Mouse (Mus musculus) MEL (cell line): ENCODE data around the gene Myo1h. TPM values are rescaled to one million over a fixed set of nuclear protein-coding genes. Genes with fewer than 3 reads are reported as not detected.

Experiments used
- DNase-seq: peaks from one replicate; pipeline ENCODE4 v3.0.0; 2011; ENCODE audit warnings: low read depth, low spot score
- H3K27ac ChIP-seq: 2 replicates; pipeline ENCODE4 v1.5.1; 2012; ENCODE audit warnings: low read depth, mild to moderate bottlenecking, control low read depth, low read length, moderate library complexity; ENCODE audit not compliant: control insufficient read depth
- H3K27me3 ChIP-seq, 2 experiments: fragments of 150-350 bp in 1 of 2; sonication (generic) in 1 of 2; 2 replicates each; pipeline ENCODE4 v1.6.1; 2012; ENCODE audit warnings: low read length in 2 of 2, mild to moderate bottlenecking in 2 of 2, improper control_type of control experiment in 1 of 2, moderate library complexity in 1 of 2; ENCODE audit not compliant: insufficient read depth in 2 of 2, control insufficient read depth in 1 of 2
- H3K36me3 ChIP-seq, 2 experiments: 2 replicates each; pipeline ENCODE4 v1.6.1; 2012 to 2014; ENCODE audit warnings: low read length in 2 of 2, improper control_type of control experiment in 1 of 2, inconsistent platforms in 1 of 2, mild to moderate bottlenecking in 1 of 2; ENCODE audit not compliant: insufficient read depth in 2 of 2, control insufficient read depth in 1 of 2
- H3K4me1 ChIP-seq, 2 experiments: fragments of 150-350 bp in 1 of 2; sonication (generic) in 1 of 2; 2 replicates each; pipeline ENCODE4 v1.6.1; 2012; ENCODE audit warnings: low read length in 2 of 2, improper control_type of control experiment in 1 of 2, mild to moderate bottlenecking in 1 of 2; ENCODE audit not compliant: insufficient read depth in 2 of 2, control insufficient read depth in 1 of 2
- H3K4me3 ChIP-seq, 2 experiments: fragments of 150-350 bp in 1 of 2; sonication (generic) in 1 of 2; 2 replicates each; pipeline ENCODE4 v1.5.1; 2012; ENCODE audit warnings: low read depth in 2 of 2, low read length in 2 of 2, mild to moderate bottlenecking in 2 of 2, moderate library complexity in 2 of 2, control low read depth in 1 of 2, improper control_type of control experiment in 1 of 2; ENCODE audit not compliant: control insufficient read depth in 1 of 2, insufficient read depth in 1 of 2
- H3K79me2 ChIP-seq: 2 replicates; pipeline ENCODE4 v1.6.1; 2012; ENCODE audit warnings: mild to moderate bottlenecking, low read length, moderate library complexity; ENCODE audit not compliant: control insufficient read depth, poor library complexity, insufficient read depth
- H3K9ac ChIP-seq: 2 replicates; pipeline ENCODE4 v1.6.1; 2012; ENCODE audit warnings: low read depth, mild to moderate bottlenecking, control low read depth, low read length, moderate library complexity; ENCODE audit not compliant: control insufficient read depth, poor library complexity, severe bottlenecking
- H3K9me3 ChIP-seq: fragments of 150-350 bp; sonication (generic); replicated peaks from 2 replicates; pipeline ENCODE4 v1.6.1; 2012; ENCODE audit warnings: mild to moderate bottlenecking, low read length, improper control_type of control experiment, moderate library complexity; ENCODE audit not compliant: insufficient read depth
- BHLHE40 ChIP-seq: IDR thresholded peaks from 2 replicates; pipeline ENCODE4 v1.6.1; 2012; ENCODE audit warnings: low read depth, mild to moderate bottlenecking, inconsistent platforms, low read length, improper control_type of control experiment, borderline replicate concordance
- CHD1 ChIP-seq: IDR thresholded peaks from 2 replicates; pipeline ENCODE4 v1.6.1; 2012; ENCODE audit warnings: low read depth, mild to moderate bottlenecking, inconsistent platforms, low read length, improper control_type of control experiment
- CTCF ChIP-seq, 3 experiments: IDR thresholded peaks in 2 of 3; conservative IDR thresholded peaks in 1 of 3; 2 replicates each; pipeline ENCODE4 v1.5.1; 2011 to 2012; ENCODE audit warnings: low read length in 3 of 3, low read depth in 2 of 3, mild to moderate bottlenecking in 2 of 3, improper control_type of control experiment in 1 of 3, inconsistent platforms in 1 of 3, mixed read lengths in 1 of 3, moderate library complexity in 1 of 3; ENCODE audit not compliant: control insufficient read depth in 1 of 3, insufficient read depth in 1 of 3, poor library complexity in 1 of 3, severe bottlenecking in 1 of 3
- E2F4 ChIP-seq: IDR thresholded peaks from 2 replicates; pipeline ENCODE4 v1.6.1; 2011; ENCODE audit warnings: low read depth, low read length, improper control_type of control experiment, borderline replicate concordance
- ELF1 ChIP-seq: IDR thresholded peaks from 2 replicates; pipeline ENCODE4 v1.6.1; 2014; ENCODE audit warnings: low read depth, mild to moderate bottlenecking, inconsistent platforms, low read length, improper control_type of control experiment, moderate library complexity
- EP300 ChIP-seq, 2 experiments: IDR thresholded peaks; 2 replicates each; pipeline ENCODE4 v1.6.1; 2011; ENCODE audit warnings: improper control_type of control experiment in 2 of 2, low read length in 2 of 2, low read depth in 1 of 2, mild to moderate bottlenecking in 1 of 2
- ETS1 ChIP-seq: IDR thresholded peaks from 2 replicates; pipeline ENCODE4 v1.6.1; 2012; ENCODE audit warnings: low read depth, mild to moderate bottlenecking, inconsistent platforms, low read length, improper control_type of control experiment, moderate library complexity
- GABPA ChIP-seq: IDR thresholded peaks from 2 replicates; pipeline ENCODE4 v1.6.1; 2012; ENCODE audit warnings: low read depth, mild to moderate bottlenecking, inconsistent platforms, low read length, improper control_type of control experiment, moderate library complexity
- GATA1 ChIP-seq: IDR thresholded peaks from 2 replicates; pipeline ENCODE4 v1.6.1; 2011; ENCODE audit warnings: low read depth, low read length, improper control_type of control experiment
- HCFC1 ChIP-seq: IDR thresholded peaks from 2 replicates; pipeline ENCODE4 v1.6.1; 2012; ENCODE audit warnings: low read depth, mild to moderate bottlenecking, inconsistent platforms, low read length, improper control_type of control experiment, moderate library complexity
- KAT2A ChIP-seq: conservative IDR thresholded peaks from 2 replicates; pipeline ENCODE4 v1.6.1; 2012; ENCODE audit warnings: low read depth, low read length, improper control_type of control experiment, inconsistent platforms
- MEF2A ChIP-seq: IDR thresholded peaks from 2 replicates; pipeline ENCODE4 v1.6.1; 2014; ENCODE audit warnings: low read depth, mild to moderate bottlenecking, inconsistent platforms, low read length, improper control_type of control experiment; ENCODE audit not compliant: poor library complexity, insufficient replicate concordance, severe bottlenecking; ENCODE audit errors: extremely low read depth
- MXI1 ChIP-seq: IDR thresholded peaks from 2 replicates; pipeline ENCODE4 v1.6.1; 2011; ENCODE audit warnings: mild to moderate bottlenecking, low read depth, low read length, improper control_type of control experiment
- MYC ChIP-seq: IDR thresholded peaks from 2 replicates; pipeline ENCODE4 v1.6.1; 2011; ENCODE audit warnings: low read depth, mild to moderate bottlenecking, low read length, improper control_type of control experiment, moderate library complexity
- NELFE ChIP-seq: IDR thresholded peaks from 2 replicates; pipeline ENCODE4 v1.6.1; 2011; ENCODE audit warnings: low read depth, low read length, improper control_type of control experiment
- POLR2AphosphoS2 ChIP-seq: IDR thresholded peaks from 2 replicates; pipeline ENCODE4 v1.6.1; 2011; ENCODE audit warnings: low read length, improper control_type of control experiment
- POLR2AphosphoS5 ChIP-seq: IDR thresholded peaks from 2 replicates; pipeline ENCODE4 v1.6.1; 2012; ENCODE audit warnings: low read depth, borderline replicate concordance, mild to moderate bottlenecking, inconsistent platforms, low read length, moderate library complexity, mixed read lengths
- RAD21 ChIP-seq: IDR thresholded peaks from 2 replicates; pipeline ENCODE4 v1.6.1; 2011; ENCODE audit warnings: mild to moderate bottlenecking, low read depth, low read length, improper control_type of control experiment
- RCOR1 ChIP-seq: IDR thresholded peaks from 2 replicates; pipeline ENCODE4 v1.6.1; 2012; ENCODE audit warnings: low read depth, mild to moderate bottlenecking, inconsistent platforms, low read length, improper control_type of control experiment
- TAL1 ChIP-seq: IDR thresholded peaks from 2 replicates; pipeline ENCODE4 v1.6.1; 2012; ENCODE audit warnings: mild to moderate bottlenecking, inconsistent platforms, low read length, moderate library complexity, mixed read lengths
- TBP ChIP-seq: IDR thresholded peaks from 2 replicates; pipeline ENCODE4 v1.8.0; 2011; ENCODE audit warnings: low read depth, low read length, improper control_type of control experiment
- TCF12 ChIP-seq: IDR thresholded peaks from 2 replicates; pipeline ENCODE4 v1.6.1; 2014; ENCODE audit warnings: low read depth, mild to moderate bottlenecking, inconsistent platforms, low read length, improper control_type of control experiment, moderate library complexity
- UBTF ChIP-seq: IDR thresholded peaks from 2 replicates; pipeline ENCODE4 v1.6.1; 2012; ENCODE audit warnings: low read depth, mild to moderate bottlenecking, inconsistent platforms, low read length, improper control_type of control experiment, moderate library complexity, borderline replicate concordance; ENCODE audit not compliant: insufficient read depth
- USF2 ChIP-seq, 2 experiments: IDR thresholded peaks; 2 replicates each; pipeline ENCODE4 v1.6.1; 2011 to 2012; ENCODE audit warnings: improper control_type of control experiment in 2 of 2, low read length in 2 of 2, borderline replicate concordance in 1 of 2, inconsistent platforms in 1 of 2, low read depth in 1 of 2, mild to moderate bottlenecking in 1 of 2; ENCODE audit not compliant: insufficient read depth in 1 of 2
- ZMIZ1 ChIP-seq: IDR thresholded peaks from 2 replicates; pipeline ENCODE4 v1.6.1; 2012; ENCODE audit warnings: low read depth, mild to moderate bottlenecking, inconsistent platforms, low read length, improper control_type of control experiment, moderate library complexity
- ZNF384 ChIP-seq: IDR thresholded peaks from 2 replicates; pipeline ENCODE4 v1.6.1; 2012; ENCODE audit warnings: low read depth, mild to moderate bottlenecking, inconsistent platforms, low read length, improper control_type of control experiment
- polyA plus RNA-seq, 2 experiments: library from polyadenylated mRNA; stranded (reverse) in 1 of 2; unstranded in 1 of 2; fragments of >175 nt in 1 of 2; fragments of >200 nt in 1 of 2; gene quantifications; 2 replicates each; pipeline versions ENCODE4 v1.2.1 to v1.2.4; 2012; ENCODE audit warnings: low replicate concordance in 2 of 2, low read depth in 1 of 2; ENCODE audit not compliant: insufficient read length in 2 of 2, insufficient read depth in 1 of 2, missing spikeins in 1 of 2
- total RNA-seq: library from RNA; depleted of rRNA; stranded (reverse); fragments of 300-350 nt; gene quantifications from 2 replicates; pipeline ENCODE4 v1.2.3, GENCODE M21; 2012

Myo1h gene
- total and polyA plus RNA-seq, 3 experiments, result 0.33 to 4.6 TPM; not detected in 1

GRCm38 (mm10) chr5:114279382-114280143 is 9.4 kb upstream of the Myo1h start:
- no peaks in the 10 kb centered on the region for H3K9me3 ChIP-seq
- no peak overlapping the region for H3K9ac ChIP-seq
- H3K36me3 ChIP-seq, result no peaks in the 10 kb centered on the region
- no peaks in the 10 kb centered on the region for H3K79me2 ChIP-seq
- no peak overlapping the region for H3K27ac ChIP-seq
- no peak overlapping the region for H3K4me3 ChIP-seq
- H3K27me3 ChIP-seq, result peaks cover 3 to 8% of the 10 kb centered on the region in 2 experiments; a peak in 3 of 4 replicates
- TF ChIP-seq ZNF384 (no peak), MXI1 (no peak), BHLHE40 (no peak), RCOR1 (no peak), TAL1 (no peak), NELFE (no peak), POLR2AphosphoS5 (no peak), TCF12 (no peak), MYC (no peak), GABPA (no peak), ZMIZ1 (no peak), CTCF (IDR thresholded peaks at IDR 0.05 in 2 of 3, conservative IDR thresholded peaks at IDR 0.05 in 1 of 3; ENCODE audit: control insufficient read depth in 1 of 3, insufficient read depth in 1 of 3, low read depth in 2 of 3, low read length in 3 of 3, poor library complexity in 1 of 3, severe bottlenecking in 1 of 3) (no peak), UBTF (no peak), USF2 (IDR thresholded peaks at IDR 0.05; ENCODE audit: borderline replicate concordance in 1 of 2, insufficient read depth in 1 of 2, low read depth in 1 of 2, low read length in 2 of 2) (no peak), E2F4 (no peak), KAT2A (no peak)
- TF ChIP-seq, all 39 proteins: peak for 0
- H3K4me1 ChIP-seq, result no peaks in the 10 kb centered on the region
- peak; percentile 11 for DNase-seq

GRCm38 (mm10) chr5:114282346-114282745 is 6.6 kb upstream of the Myo1h start:
- Histone ChIP-seq H3K79me2 (no peaks in the 10 kb centered on the region), H3K4me1 (no peaks in the 10 kb centered on the region), H3K27ac (no peak overlapping the region), H3K27me3 (peaks cover 1 to 5% of the 10 kb centered on the region in 2 experiments; a peak in 3 of 4 replicates), H3K9ac (no peak overlapping the region), H3K9me3 (no peaks in the 10 kb centered on the region), H3K36me3 (no peaks in the 10 kb centered on the region), H3K4me3 (no peak overlapping the region)
- DNase-seq, result no peak
- TF ChIP-seq TBP (no peak), RAD21 (no peak), CHD1 (no peak), ZMIZ1 (no peak), EP300 (IDR thresholded peaks at IDR 0.05; ENCODE audit: low read depth in 1 of 2, low read length in 2 of 2) (no peak), ETS1 (no peak), POLR2AphosphoS5 (no peak), ZNF384 (no peak), TAL1 (no peak), POLR2AphosphoS2 (no peak), ELF1 (no peak), HCFC1 (no peak), GATA1 (no peak), MEF2A (no peak)
